In genomic region chr4:138917282-138917681, GRCm38 (mm10) we compare ENCODE assay signal across 22 mouse cellular contexts. TPM values are rescaled to one million over a fixed set of nuclear protein-coding genes. Genes with fewer than 3 reads are reported as not detected.
DNase-seq lines count a peak whose midpoint lies in the region; ATAC-seq and TF ChIP-seq lines count a peak whose summit lies in the region.
"Had no signal": no experiment of that assay in that cellular context is flagged by ENCODE, and none has a peak within 500 bp of the region (broad histone marks: within the 10 kb centered on the region; RNA-seq: fewer than 3 reads in every experiment).

No protein-coding gene starts in this region.

- no peak overlapping the region for H3K9ac ChIP-seq in hindbrain, postnatal 0 days (replicated peaks; ENCODE audit: low read length)
- H3K9ac ChIP-seq in midbrain, embryonic 11.5 days (ENCODE audit: low read length) = no peak overlapping the region
- H3K9ac ChIP-seq in midbrain, embryonic 14.5 days (replicated peaks; ENCODE audit: low read length) = no peak overlapping the region
- H3K9ac ChIP-seq: embryonic facial prominence, embryonic 15.5 days; forebrain, embryonic 12.5 days; heart, embryonic 15.5 days; neural tube, embryonic 12.5 days had no signal

- 90% methylated on average over 9 of the region's 9 CpGs for WGBS in hindbrain, postnatal 0 days
- 84% methylated on average over 9 of the region's 9 CpGs for WGBS in hindbrain, embryonic 10.5 days
- 83% methylated on average over 9 of the region's 9 CpGs for WGBS in midbrain, embryonic 11.5 days
- 87% methylated on average over 9 of the region's 9 CpGs for WGBS in midbrain, embryonic 14.5 days

- H3K27ac ChIP-seq in hindbrain, postnatal 0 days = no peak overlapping the region
- H3K27ac ChIP-seq in hindbrain, embryonic 10.5 days = no peak overlapping the region
- H3K27ac ChIP-seq in midbrain, embryonic 11.5 days (ENCODE audit: low read depth, low read length) = no peak overlapping the region
- H3K27ac ChIP-seq in midbrain, embryonic 14.5 days (replicated peaks; ENCODE audit: low read depth, low read length) = no peak overlapping the region
- H3K27ac ChIP-seq: embryonic facial prominence, embryonic 15.5 days; forebrain, embryonic 12.5 days; heart, embryonic 15.5 days; neural tube, embryonic 12.5 days had no signal

- H3K4me2 ChIP-seq in hindbrain, postnatal 0 days (ENCODE audit: low read depth, low read length) = no peak overlapping the region
- H3K4me2 ChIP-seq in midbrain, embryonic 11.5 days = no peak overlapping the region
- H3K4me2 ChIP-seq in midbrain, embryonic 14.5 days (ENCODE audit: low read length) = no peak overlapping the region
- H3K4me2 ChIP-seq: embryonic facial prominence, embryonic 15.5 days; forebrain, embryonic 12.5 days; heart, embryonic 15.5 days; neural tube, embryonic 12.5 days had no signal

- no peaks in the 10 kb centered on the region for H3K27me3 ChIP-seq in hindbrain, postnatal 0 days (ENCODE audit: insufficient read depth, low read length)
- no peaks in the 10 kb centered on the region for H3K27me3 ChIP-seq in hindbrain, embryonic 10.5 days (ENCODE audit: insufficient read depth, poor library complexity, severe bottlenecking)
- H3K27me3 ChIP-seq in midbrain, embryonic 11.5 days (ENCODE audit: control insufficient read depth, insufficient read depth, low read length) = no peaks in the 10 kb centered on the region; the same call in 1 of the 2 replicates
- no peaks in the 10 kb centered on the region for H3K27me3 ChIP-seq in midbrain, embryonic 14.5 days (ENCODE audit: control insufficient read depth, insufficient read depth, low read length)
- H3K27me3 ChIP-seq: embryonic facial prominence, embryonic 15.5 days; neural tube, embryonic 12.5 days; Patski had no signal

- DNase-seq in hindbrain, postnatal 0 days (ENCODE audit: low spot score) = no peak
- no peak for DNase-seq in hindbrain, embryonic 10.5 days (ENCODE audit: low spot score)
- peak; percentile 77 for DNase-seq in midbrain, embryonic 11.5 days (ENCODE audit: low spot score, missing footprints)
- no peak for DNase-seq in midbrain, embryonic 14.5 days
- peak; percentile 78 for DNase-seq in ZHBTc4 (ENCODE audit: low read depth, low spot score)
- no peak for DNase-seq in thymus, postnatal 10 days (ENCODE audit: low spot score in 2 of 2)
- no peak for DNase-seq in cerebellum, postnatal 25 days
- DNase-seq: cerebellum, adult 2 months; kidney, postnatal 25 days; right cerebral cortex, postnatal 4 days; thymus, postnatal 25 days had no signal

- H3K4me3 ChIP-seq in hindbrain, postnatal 0 days (ENCODE audit: low read length) = no peak overlapping the region
- no peak overlapping the region for H3K4me3 ChIP-seq in hindbrain, embryonic 10.5 days
- H3K4me3 ChIP-seq in midbrain, embryonic 11.5 days (ENCODE audit: low read depth, low read length) = no peak overlapping the region
- no peak overlapping the region for H3K4me3 ChIP-seq in midbrain, embryonic 14.5 days (replicated peaks; ENCODE audit: low read depth, low read length)
- H3K4me3 ChIP-seq: embryonic facial prominence, embryonic 15.5 days; forebrain, embryonic 12.5 days; heart, embryonic 15.5 days; neural tube, embryonic 12.5 days had no signal

- H3K4me1 ChIP-seq in hindbrain, postnatal 0 days (ENCODE audit: insufficient read depth, low read length) = peaks cover 10% of the 10 kb centered on the region
- peaks cover 22% of the 10 kb centered on the region for H3K4me1 ChIP-seq in hindbrain, embryonic 10.5 days (replicated peaks)
- H3K4me1 ChIP-seq in midbrain, embryonic 11.5 days (ENCODE audit: control insufficient read depth, insufficient read depth, low read length) = peaks cover 5% of the 10 kb centered on the region
- peaks cover 9% of the 10 kb centered on the region for H3K4me1 ChIP-seq in midbrain, embryonic 14.5 days (ENCODE audit: control insufficient read depth, insufficient read depth, low read length)

- no peaks in the 10 kb centered on the region for H3K36me3 ChIP-seq in hindbrain, postnatal 0 days (ENCODE audit: insufficient read depth, low read length)
- H3K36me3 ChIP-seq in hindbrain, embryonic 10.5 days = no peaks in the 10 kb centered on the region
- H3K36me3 ChIP-seq in midbrain, embryonic 11.5 days (ENCODE audit: control insufficient read depth, insufficient read depth, low read length) = no peaks in the 10 kb centered on the region
- no peaks in the 10 kb centered on the region for H3K36me3 ChIP-seq in midbrain, embryonic 14.5 days (ENCODE audit: control insufficient read depth, insufficient read depth, low read length)
- H3K36me3 ChIP-seq: embryonic facial prominence, embryonic 15.5 days; forebrain, embryonic 12.5 days; heart, embryonic 15.5 days; neural tube, embryonic 12.5 days had no signal

- no peaks in the 10 kb centered on the region for H3K9me3 ChIP-seq in hindbrain, postnatal 0 days (ENCODE audit: low read length)
- H3K9me3 ChIP-seq in hindbrain, embryonic 10.5 days = 0 out of 2 replicates have a peak, but pooled peaks cover 3% of the 10 kb centered on the region
- H3K9me3 ChIP-seq in midbrain, embryonic 11.5 days (ENCODE audit: control insufficient read depth, low read length) = no peaks in the 10 kb centered on the region; the same call in 1 of the 2 replicates
- no peaks in the 10 kb centered on the region for H3K9me3 ChIP-seq in midbrain, embryonic 14.5 days (ENCODE audit: control insufficient read depth, low read length)
- H3K9me3 ChIP-seq: embryonic facial prominence, embryonic 15.5 days; heart, embryonic 15.5 days; neural tube, embryonic 12.5 days had no signal

- no peak for ATAC-seq in hindbrain, postnatal 0 days
- ATAC-seq in midbrain, embryonic 11.5 days (ENCODE audit: low FRiP score) = no peak
- ATAC-seq in midbrain, embryonic 14.5 days (ENCODE audit: low FRiP score, low TSS enrichment) = no peak
- ATAC-seq: intestine, embryonic 16.5 days; midbrain, embryonic 16.5 days; Patski had no signal

- peak; percentile 32 for TF ChIP-seq CTCF in hindbrain, postnatal 0 days (IDR thresholded peaks at IDR 0.05; ENCODE audit: low read depth)

RNA-seq across cellular contexts. Expression of gene Otud3, which starts 3.5 kb away (rescaled TPM):
- total RNA-seq in hindbrain, postnatal 0 days (2014; rRNA removed) = 4.6 and 6.8 TPM in 2 replicates
- 3.8 and 3.9 TPM in 2 replicates for polyA plus RNA-seq in hindbrain, postnatal 0 days (2015; fragmentation: Nextera tagmentation; extraction: Ambion mirVana)
- polyA plus RNA-seq in hindbrain, embryonic 10.5 days (2016; fragmentation: Nextera tagmentation; extraction: Ambion mirVana) = 2.4 and 3.0 TPM in 2 replicates
- 2.7 and 3.0 TPM in 2 replicates for polyA plus RNA-seq in midbrain, embryonic 11.5 days (2014; fragmentation: Nextera tagmentation; extraction: Ambion mirVana)
- 1.7 and 2.8 TPM in 2 replicates for polyA plus RNA-seq in midbrain, embryonic 14.5 days (2014; fragmentation: Nextera tagmentation; extraction: Ambion mirVana)

RNA-seq across cellular contexts. Expression of gene Pla2g2e, which starts 39.5 kb away (rescaled TPM):
- total RNA-seq in hindbrain, postnatal 0 days (2014; rRNA removed) = not detected in 2 replicates
- not detected in 2 replicates for polyA plus RNA-seq in hindbrain, postnatal 0 days (2015; fragmentation: Nextera tagmentation; extraction: Ambion mirVana)
- not detected in 2 replicates for polyA plus RNA-seq in hindbrain, embryonic 10.5 days (2016; fragmentation: Nextera tagmentation; extraction: Ambion mirVana)
- polyA plus RNA-seq in midbrain, embryonic 11.5 days (2014; fragmentation: Nextera tagmentation; extraction: Ambion mirVana) = not detected in 2 replicates
- not detected in 2 replicates for polyA plus RNA-seq in midbrain, embryonic 14.5 days (2014; fragmentation: Nextera tagmentation; extraction: Ambion mirVana)
- total RNA-seq: granulocyte monocyte progenitor cell, adult 5-6 weeks had no signal
- polyA plus RNA-seq: cerebellum, adult 2 months; forebrain, embryonic 12.5 days; heart, embryonic 15.5 days; hindbrain, embryonic 11.5 days; intestine, embryonic 16.5 days; limb, embryonic 11.5 days; liver, embryonic 16.5 days; midbrain, embryonic 16.5 days; neural tube, embryonic 12.5 days; Patski had no signal

RNA-seq across cellular contexts. Expression of gene Gm13030, which starts 43.5 kb away (rescaled TPM):
- total RNA-seq in hindbrain, postnatal 0 days (2014; rRNA removed) = not detected in 2 replicates
- not detected in 2 replicates for polyA plus RNA-seq in hindbrain, postnatal 0 days (2015; fragmentation: Nextera tagmentation; extraction: Ambion mirVana)
- polyA plus RNA-seq in hindbrain, embryonic 10.5 days (2016; fragmentation: Nextera tagmentation; extraction: Ambion mirVana) = not detected in 2 replicates
- polyA plus RNA-seq in midbrain, embryonic 11.5 days (2014; fragmentation: Nextera tagmentation; extraction: Ambion mirVana) = not detected in 2 replicates
- not detected in 2 replicates for polyA plus RNA-seq in midbrain, embryonic 14.5 days (2014; fragmentation: Nextera tagmentation; extraction: Ambion mirVana)
- total RNA-seq: granulocyte monocyte progenitor cell, adult 5-6 weeks had no signal
- polyA plus RNA-seq: cerebellum, adult 2 months; embryonic facial prominence, embryonic 15.5 days; forebrain, embryonic 12.5 days; heart, embryonic 15.5 days; hindbrain, embryonic 11.5 days; intestine, embryonic 16.5 days; limb, embryonic 11.5 days; liver, embryonic 16.5 days; midbrain, embryonic 16.5 days; neural tube, embryonic 12.5 days; Patski had no signal

RNA-seq across cellular contexts. Expression of gene Rnf186, which starts 49.6 kb away (rescaled TPM):
- total RNA-seq in hindbrain, postnatal 0 days (2014; rRNA removed) = not detected in 2 replicates
- not detected in 2 replicates for polyA plus RNA-seq in hindbrain, postnatal 0 days (2015; fragmentation: Nextera tagmentation; extraction: Ambion mirVana)
- polyA plus RNA-seq in hindbrain, embryonic 10.5 days (2016; fragmentation: Nextera tagmentation; extraction: Ambion mirVana) = not detected in 2 replicates
- not detected in 2 replicates for polyA plus RNA-seq in midbrain, embryonic 11.5 days (2014; fragmentation: Nextera tagmentation; extraction: Ambion mirVana)
- not detected in 2 replicates for polyA plus RNA-seq in midbrain, embryonic 14.5 days (2014; fragmentation: Nextera tagmentation; extraction: Ambion mirVana)
- total RNA-seq: granulocyte monocyte progenitor cell, adult 5-6 weeks had no signal
- polyA plus RNA-seq: cerebellum, adult 2 months; forebrain, embryonic 12.5 days; hindbrain, embryonic 11.5 days; limb, embryonic 11.5 days; midbrain, embryonic 16.5 days; neural tube, embryonic 12.5 days; Patski had no signal

RNA-seq across cellular contexts. Expression of gene Pla2g5, which starts 54.0 kb away (rescaled TPM):
- 0.94 TPM in 1 of 2 replicates, not detected in the other for total RNA-seq in hindbrain, postnatal 0 days (2014; rRNA removed)
- 1.1 and 1.9 TPM in 2 replicates for polyA plus RNA-seq in hindbrain, postnatal 0 days (2015; fragmentation: Nextera tagmentation; extraction: Ambion mirVana)
- polyA plus RNA-seq in hindbrain, embryonic 10.5 days (2016; fragmentation: Nextera tagmentation; extraction: Ambion mirVana) = 0.19 TPM in 1 of 2 replicates, not detected in the other
- 0.22 TPM in 1 of 2 replicates, not detected in the other for polyA plus RNA-seq in midbrain, embryonic 11.5 days (2014; fragmentation: Nextera tagmentation; extraction: Ambion mirVana)
- polyA plus RNA-seq in midbrain, embryonic 14.5 days (2014; fragmentation: Nextera tagmentation; extraction: Ambion mirVana) = 0.23 and 0.87 TPM in 2 replicates
- total RNA-seq: granulocyte monocyte progenitor cell, adult 5-6 weeks had no signal
- polyA plus RNA-seq: liver, embryonic 16.5 days; neural tube, embryonic 12.5 days had no signal

Comparison
In these comparisons a context has a peak if more than half of its experiments do, and no peak if none do; other contexts are left out.
1. DNase-seq: peak in midbrain, embryonic 11.5 days (single experiment) and ZHBTc4 (single experiment); none in hindbrain, postnatal 0 days (single experiment), hindbrain, embryonic 10.5 days (single experiment), midbrain, embryonic 14.5 days (single experiment), thymus, postnatal 10 days (0 of 2) and cerebellum, postnatal 25 days (0 of 2).